Mouse (Mus musculus): ENCODE measurements around the gene Adat1.
A peak's percentile ranks its signal among the peaks of the same experiment; 100 is the strongest.
"Not testable (repeated sequence)": the region's sequence is repeated elsewhere in the genome, so short reads cannot be mapped to it uniquely, and the experiment has no call there.

The Adat1 gene

GRCm38 (mm10) chr8:111940171-111941100 is 51.7 kb downstream of the Adat1 start, which contains the start of gene Gabarapl2:
Gene Gabarapl2 (plus strand): TSS chr8:111940703.
- DNase-seq (ENCODE audit: low read depth in 2 of 2, low spot score in 2 of 2), result peak; percentile 86 to 93

- DNase-seq (ENCODE audit: low read depth in 2 of 2, low spot score in 2 of 2), result peak in 1 of 2 experiments; percentile 10
These were observed 52.5 kb downstream of the Adat1 start for GRCm38 (mm10) chr8:111939516-111940142.

- not testable (repeated sequence) for DNase-seq (ENCODE audit: low read depth in 2 of 2, low spot score in 2 of 2)
These were observed 53.8 kb downstream of the Adat1 start for GRCm38 (mm10) chr8:111938076-111938985.

- no peak for DNase-seq (ENCODE audit: low read depth in 2 of 2, low spot score in 2 of 2)
These were observed 54.9 kb downstream of the Adat1 start for GRCm38 (mm10) chr8:111937184-111937583.

GRCm38 (mm10) chr8:111934201-111934600 is 57.9 kb downstream of the Adat1 start:
- no peak for DNase-seq (ENCODE audit: low read depth in 2 of 2, low spot score in 2 of 2)

- DNase-seq (ENCODE audit: low read depth in 2 of 2, low spot score in 2 of 2), result peak; percentile 71 to 79
These were observed 58.6 kb downstream of the Adat1 start, which contains the start of gene Tmem231 for GRCm38 (mm10) chr8:111933348-111934076. Gene Tmem231 (minus strand): TSS chr8:111933881.

- no peak for DNase-seq (ENCODE audit: low read depth in 2 of 2, low spot score in 2 of 2)
These were observed 59.3 kb downstream of the Adat1 start for GRCm38 (mm10) chr8:111932580-111933336.

GRCm38 (mm10) chr8:111931721-111932120 is 60.4 kb downstream of the Adat1 start:
- DNase-seq (ENCODE audit: low read depth in 2 of 2, low spot score in 2 of 2), result no peak

- DNase-seq (ENCODE audit: low read depth in 2 of 2, low spot score in 2 of 2), result no peak
These were observed 62.3 kb downstream of the Adat1 start for GRCm38 (mm10) chr8:111929648-111930344.

GRCm38 (mm10) chr8:111924976-111925375 is 67.1 kb downstream of the Adat1 start:
- no peak for DNase-seq (ENCODE audit: low read depth in 2 of 2, low spot score in 2 of 2)

- peak; percentile 21 to 42 for DNase-seq (ENCODE audit: low read depth in 2 of 2, low spot score in 2 of 2)
These were observed 68.7 kb downstream of the Adat1 start for GRCm38 (mm10) chr8:111923383-111923804.

GRCm38 (mm10) chr8:111920971-111921370 is 71.1 kb downstream of the Adat1 start:
- no peak for DNase-seq (ENCODE audit: low read depth in 2 of 2, low spot score in 2 of 2)

- no peak for DNase-seq (ENCODE audit: low read depth in 2 of 2, low spot score in 2 of 2)
These were observed 72.4 kb downstream of the Adat1 start for GRCm38 (mm10) chr8:111919663-111920062.
